Mouse (Mus musculus) thymus, postnatal 0 days (tissue): ENCODE measurements around the gene Pcmt1. TPM values are rescaled to one million over a fixed set of nuclear protein-coding genes. Genes with fewer than 3 reads are reported as not detected.

Source experiments
- DNase-seq: peaks from one replicate; pipeline ENCODE4 v3.0.0-alpha.2; 2015; ENCODE audit warnings: low spot score
- polyA plus RNA-seq: library from polyadenylated mRNA; unstranded; fragments of >200 nt; fragmentation: Nextera tagmentation; extraction: Ambion mirVana; gene quantifications from 2 replicates; pipeline ENCODE4 v1.2.1, GENCODE M21; 2015

Pcmt1 gene
- 132 and 140 TPM in 2 replicates for polyA plus RNA-seq

DNA sequence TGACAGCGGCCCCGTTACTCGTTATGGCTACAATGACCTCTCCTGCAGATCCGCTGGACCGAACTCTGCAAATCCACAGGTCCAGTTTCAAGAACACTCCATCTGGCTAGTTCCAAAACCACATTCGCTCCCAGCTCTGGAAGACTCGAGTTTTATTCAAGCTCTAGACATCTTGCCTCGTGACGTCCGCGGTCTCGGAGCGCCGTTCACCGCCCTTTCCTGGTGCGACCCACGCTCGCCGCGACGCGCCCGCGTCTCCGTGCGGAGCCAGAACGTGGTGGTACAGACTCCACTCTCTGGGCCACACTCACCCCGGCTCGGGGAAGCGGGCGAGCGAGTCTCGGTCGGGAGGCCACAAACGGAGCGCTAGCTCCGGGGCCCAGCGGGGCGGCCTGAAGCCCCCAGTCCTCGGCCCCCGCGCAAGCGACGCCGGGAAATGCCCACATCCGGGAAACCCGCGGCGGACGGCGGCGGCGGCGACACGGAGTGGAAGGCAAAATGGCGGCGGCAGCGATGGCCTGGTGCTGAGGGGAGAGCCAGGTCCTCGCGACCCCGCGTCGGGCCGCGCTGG, at the start of gene Pcmt1, which contains the start of gene Lats1:
Gene Pcmt1, minus strand, starts transcription at position 406 of the 571 bp plus-strand sequence.
Gene Lats1, plus strand, starts transcription at position 484 of the 571 bp plus-strand sequence.
- DNase-seq: peak; percentile 87

DNA sequence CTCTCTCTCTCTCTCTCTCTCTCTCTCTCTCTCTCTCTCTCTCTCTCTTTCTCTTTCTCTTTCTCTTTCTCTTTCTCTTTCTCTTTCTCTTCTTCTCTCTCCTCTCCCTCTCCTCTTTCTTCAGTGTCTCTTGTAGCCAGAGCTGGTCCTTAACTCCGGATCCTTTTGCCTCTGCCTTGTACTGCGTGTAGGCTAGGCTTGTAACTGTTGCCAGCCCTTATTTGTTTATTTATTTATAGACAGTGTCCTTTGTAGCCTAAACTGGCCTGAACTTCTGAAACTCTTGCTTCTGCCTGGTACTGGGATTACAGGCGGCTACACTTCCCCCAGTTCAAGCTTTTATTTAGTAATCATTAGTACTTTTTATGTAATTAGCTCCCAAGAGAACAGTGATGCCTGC, 46.1 kb upstream of the Pcmt1 start:
- no peak for DNase-seq

DNA sequence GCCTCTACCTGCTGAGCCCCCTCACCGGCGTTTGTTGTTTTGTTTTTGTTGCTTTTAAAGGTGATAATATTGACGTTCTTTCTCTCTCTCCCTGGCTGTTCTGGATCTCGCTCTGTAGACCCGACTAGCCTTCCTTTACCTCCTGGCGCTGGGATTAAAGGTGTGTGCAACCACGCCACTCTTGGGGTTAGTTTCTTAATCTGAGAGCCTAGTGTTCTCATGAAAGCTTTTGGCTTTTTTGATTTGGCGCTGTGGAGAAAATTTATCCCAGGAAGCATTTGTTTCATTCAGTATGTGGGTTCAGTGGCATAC, 45.5 kb upstream of the Pcmt1 start:
- no peak for DNase-seq

DNA sequence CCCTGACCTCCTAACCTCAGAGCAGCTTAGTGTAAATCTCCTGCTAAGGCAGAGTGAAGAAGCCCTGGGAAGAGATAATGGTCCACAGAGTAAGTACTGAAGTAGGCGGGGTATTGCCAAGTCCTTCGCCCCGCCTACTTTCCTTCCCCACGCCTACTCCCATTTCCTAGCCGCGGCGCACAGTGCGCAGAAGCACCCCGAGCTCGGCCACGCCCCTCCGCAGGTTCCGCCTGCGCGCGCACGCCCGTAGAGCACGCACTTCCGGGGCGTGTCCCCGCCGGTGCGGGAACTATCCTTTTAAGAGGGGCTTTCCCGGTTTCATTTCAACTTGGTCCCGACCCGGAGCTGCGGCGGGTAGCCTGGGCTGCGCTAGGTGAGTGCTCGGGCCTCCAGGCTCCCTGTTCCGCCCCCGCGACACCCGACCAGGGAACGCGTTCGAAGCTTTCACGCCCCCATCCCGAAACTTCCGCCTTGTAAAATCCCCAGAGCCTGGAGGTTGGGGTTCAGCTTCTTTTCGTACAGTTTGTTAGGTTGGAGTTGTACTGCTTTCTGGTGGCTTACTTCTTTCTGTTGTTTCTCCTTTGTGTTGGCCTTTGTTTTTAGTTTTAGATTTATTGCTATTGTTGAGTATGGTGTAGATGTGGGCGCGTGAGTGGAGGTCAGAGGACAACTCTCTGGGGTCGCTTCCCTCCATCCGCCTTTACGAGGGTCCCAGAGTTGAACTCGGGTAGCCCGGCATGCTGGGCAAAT, 45.0 kb upstream of the Pcmt1 start, which contains the start of gene Katna1:
Gene Katna1, plus strand, starts transcription at position 250 of the 750 bp plus-strand sequence.
- DNase-seq: peak; percentile 97

DNA sequence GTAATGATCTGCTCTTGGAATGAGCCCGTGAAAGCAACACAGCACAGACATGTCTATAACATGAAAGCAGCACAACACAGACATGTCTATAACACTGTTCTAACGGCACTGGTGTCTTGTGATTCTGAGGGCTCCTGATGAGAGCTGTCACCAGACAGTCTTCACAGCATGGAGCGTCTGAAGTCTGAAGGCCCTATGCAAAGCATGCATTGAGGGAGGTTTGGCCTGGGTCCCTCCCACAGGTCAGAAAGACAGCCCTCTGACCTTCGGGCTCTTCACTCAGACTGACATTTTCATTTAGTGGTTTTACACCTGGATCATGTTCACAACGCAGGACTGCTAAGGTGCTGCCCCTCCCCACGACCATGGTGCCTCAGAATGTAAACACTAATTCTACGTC, 34.1 kb upstream of the Pcmt1 start:
- DNase-seq: no peak

DNA sequence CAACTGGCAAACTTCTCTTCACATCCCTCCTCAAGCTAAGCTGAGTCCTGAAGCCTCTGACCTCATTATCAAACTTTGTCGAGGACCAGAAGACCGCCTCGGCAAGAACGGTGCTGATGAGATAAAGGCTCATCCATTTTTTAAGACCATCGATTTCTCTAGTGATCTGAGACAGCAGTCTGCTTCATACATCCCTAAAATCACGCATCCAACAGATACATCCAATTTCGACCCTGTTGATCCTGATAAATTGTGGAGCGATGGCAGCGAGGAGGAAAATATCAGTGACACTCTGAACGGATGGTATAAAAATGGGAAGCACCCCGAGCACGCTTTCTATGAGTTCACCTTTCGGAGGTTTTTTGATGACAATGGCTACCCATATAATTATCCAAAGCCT, 31.6 kb upstream of the Pcmt1 start:
- DNase-seq: no peak

DNA sequence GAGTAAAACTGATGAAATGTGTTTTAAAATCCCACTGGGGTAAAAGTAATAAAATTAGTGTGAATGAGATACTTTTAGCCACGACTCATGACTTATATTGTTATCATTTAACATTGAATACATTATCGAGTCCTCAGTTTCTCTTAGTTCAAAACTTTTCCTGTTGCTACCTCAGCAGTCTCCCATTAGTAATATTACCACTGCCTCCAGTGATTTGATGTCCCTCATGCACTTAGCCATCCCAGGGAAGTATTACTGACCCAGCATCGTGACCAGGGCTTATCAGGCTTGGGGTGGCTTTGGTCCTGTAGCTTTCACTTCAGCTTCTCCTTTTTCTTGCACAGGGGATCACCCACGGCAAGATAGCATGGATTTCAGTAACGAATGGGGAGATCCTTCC, 29.2 kb upstream of the Pcmt1 start:
- no peak for DNase-seq

DNA sequence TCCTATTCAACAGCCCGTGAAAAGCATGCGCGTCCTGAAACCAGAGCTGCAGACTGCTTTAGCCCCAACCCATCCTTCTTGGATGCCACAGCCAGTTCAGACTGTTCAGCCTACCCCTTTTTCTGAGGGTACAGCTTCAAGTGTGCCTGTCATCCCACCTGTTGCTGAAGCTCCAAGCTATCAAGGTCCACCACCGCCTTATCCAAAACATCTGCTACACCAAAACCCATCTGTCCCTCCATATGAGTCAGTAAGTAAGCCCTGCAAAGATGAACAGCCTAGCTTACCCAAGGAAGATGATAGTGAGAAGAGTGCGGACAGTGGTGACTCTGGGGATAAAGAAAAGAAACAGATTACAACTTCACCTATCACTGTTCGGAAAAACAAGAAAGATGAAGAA, 21.6 kb upstream of the Pcmt1 start:
- DNase-seq: no peak

DNA sequence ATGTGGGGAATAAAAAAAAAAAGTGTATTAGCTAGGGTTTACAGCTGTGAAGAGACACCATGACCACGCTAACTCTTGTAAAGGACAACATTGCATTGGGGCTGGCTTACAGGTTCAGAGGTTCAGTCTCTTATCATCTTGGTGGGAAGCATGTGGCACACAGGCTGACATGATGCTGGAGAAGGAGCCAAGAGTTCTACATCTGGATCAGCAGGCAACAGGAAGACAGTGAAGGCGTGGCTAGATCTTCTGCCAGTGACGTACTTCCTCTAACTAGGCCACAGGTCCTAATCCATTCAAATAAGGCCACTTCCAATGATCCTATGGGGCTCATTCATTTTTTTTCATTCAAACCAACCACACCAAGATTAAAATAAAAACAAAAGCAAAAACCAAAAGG, 19.2 kb upstream of the Pcmt1 start:
- no peak for DNase-seq

DNA sequence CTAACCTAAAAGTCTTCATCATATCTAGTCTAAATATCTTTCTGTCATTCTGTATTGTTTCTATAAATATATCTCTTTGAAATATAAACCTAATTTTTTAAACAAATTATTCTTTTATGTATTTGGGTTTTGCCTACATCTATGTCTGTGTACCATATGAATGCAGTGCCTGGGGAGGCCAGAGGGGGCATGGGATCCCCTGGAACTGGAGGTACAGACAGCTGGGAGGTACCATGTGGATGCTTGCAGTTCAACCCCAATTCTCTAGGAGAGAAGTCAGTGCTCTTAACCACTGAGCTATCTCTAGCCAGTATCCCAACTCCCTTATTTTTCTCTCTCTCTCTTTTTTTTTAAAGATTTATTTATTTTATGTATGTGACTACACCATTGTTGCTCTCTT, 14.3 kb upstream of the Pcmt1 start:
- peak; percentile 30 for DNase-seq

DNA sequence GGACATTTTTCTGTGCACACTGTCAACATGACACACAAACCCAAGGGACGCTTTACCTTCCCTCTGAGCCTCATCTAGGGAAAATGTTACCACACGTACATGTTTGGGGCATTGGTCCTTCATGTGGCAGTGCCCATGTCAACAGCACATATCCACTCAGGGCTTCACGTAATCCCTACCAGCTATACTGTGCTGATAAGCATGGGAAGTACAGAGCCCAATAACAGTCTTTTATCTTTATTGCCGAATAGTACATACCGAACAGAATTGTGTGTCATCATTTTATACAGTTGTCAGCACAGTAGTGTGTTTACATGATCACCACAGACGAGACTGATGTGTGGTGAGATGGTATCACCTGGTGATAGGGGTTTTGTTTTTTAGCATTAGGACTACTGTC, 6.0 kb upstream of the Pcmt1 start:
- DNase-seq: no peak

DNA sequence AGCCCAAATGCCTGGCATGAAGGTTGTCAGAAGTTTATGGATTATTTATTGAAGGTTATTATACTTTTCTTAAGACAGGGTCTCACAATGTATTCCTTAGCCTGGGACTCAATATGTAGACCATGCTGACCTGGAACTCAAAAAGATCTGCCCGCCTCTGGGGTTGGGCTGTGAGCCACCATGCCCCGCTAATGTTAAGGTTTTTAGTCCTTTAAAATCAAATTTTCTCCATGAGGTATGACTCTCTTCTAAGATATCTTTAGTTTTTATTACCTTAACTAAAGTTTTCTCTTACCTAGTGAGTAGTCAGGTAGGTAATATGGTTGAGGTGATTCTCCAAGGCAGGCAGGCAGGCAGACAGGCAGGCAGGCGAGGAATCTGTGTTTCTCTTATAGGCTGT, 1.3 kb upstream of the Pcmt1 start:
- DNase-seq: no peak

DNA sequence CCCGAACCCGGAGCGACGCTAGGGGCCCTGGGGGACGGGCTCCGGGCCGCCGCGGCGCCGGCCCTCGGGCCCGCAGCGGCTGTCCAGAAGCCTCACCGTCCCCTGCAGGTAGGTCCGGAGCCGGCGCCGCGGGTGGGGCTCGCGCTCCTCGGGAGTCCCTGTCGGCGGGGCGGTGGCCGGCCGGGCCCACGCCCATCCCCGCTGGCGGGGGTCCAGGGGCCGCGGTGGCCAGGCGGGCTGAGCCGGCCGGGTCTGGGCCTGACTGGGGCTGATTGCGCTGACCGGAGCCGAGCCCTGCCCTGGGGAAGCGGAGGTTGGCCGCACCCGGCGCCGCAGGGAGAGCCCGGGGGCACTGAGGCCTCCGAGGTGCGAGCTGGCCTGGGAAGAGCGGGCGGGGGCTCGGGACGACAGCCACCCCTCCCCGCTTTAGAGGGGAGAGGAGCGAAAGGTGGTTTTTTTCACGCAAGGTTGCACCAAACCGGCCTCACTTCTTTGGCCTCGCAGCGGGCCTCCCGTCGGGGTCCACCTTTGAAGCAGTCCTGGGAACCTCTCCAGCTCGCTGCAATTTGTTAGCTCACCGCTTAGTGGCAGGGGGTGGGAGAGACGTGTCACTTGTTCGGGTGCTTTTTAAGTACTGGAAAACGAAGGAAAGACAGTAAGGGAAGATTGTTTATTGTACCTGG, 548 bp upstream of the Pcmt1 start:
- peak; percentile 68 for DNase-seq

DNA sequence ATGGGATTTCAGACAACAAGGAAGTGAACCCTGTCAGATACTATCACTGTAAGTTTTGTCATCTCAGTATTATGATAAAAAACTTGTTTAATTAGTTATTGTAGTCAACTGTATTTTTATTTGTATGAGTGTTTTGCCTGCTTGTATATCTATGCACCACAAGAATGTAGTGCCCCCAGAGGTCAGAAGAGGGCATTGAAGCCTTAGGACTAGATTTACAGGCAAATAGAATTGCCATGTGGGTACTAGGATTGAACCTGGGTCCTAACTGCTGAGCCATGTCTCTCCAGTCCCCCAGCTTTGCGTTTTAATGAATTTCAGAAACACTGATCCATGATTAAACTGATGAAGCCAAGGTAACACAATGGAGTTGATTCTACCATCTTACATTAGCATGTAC, 7.3 kb downstream of the Pcmt1 start:
- DNase-seq: peak; percentile 46

DNA sequence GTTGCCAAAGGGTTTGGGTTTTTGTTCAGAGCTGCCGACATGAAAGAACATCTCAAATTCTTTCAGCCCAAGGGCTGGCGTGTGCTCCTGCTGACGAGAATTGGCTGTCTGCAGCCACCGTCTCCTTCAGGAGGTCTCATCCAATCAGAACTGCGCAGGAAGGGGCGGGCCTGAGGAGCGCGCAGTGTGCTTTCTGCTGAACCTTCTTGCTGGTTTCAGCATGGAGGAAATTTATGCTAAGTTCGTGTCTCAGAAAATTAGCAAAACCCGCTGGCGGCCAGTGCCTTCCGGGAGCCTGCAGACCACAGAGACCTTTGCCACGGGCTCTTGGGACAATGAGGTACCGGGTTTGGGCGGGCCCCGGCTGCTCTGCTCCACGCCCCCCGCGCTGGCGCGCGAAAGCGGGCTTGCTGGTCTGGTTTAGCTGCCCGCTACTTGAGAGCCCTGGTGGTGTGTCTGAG, 13.6 kb downstream of the Pcmt1 start, which contains the start of gene Nup43:
Gene Nup43, plus strand, starts transcription at position 162 of the 461 bp plus-strand sequence.
- DNase-seq: peak; percentile 94

DNA sequence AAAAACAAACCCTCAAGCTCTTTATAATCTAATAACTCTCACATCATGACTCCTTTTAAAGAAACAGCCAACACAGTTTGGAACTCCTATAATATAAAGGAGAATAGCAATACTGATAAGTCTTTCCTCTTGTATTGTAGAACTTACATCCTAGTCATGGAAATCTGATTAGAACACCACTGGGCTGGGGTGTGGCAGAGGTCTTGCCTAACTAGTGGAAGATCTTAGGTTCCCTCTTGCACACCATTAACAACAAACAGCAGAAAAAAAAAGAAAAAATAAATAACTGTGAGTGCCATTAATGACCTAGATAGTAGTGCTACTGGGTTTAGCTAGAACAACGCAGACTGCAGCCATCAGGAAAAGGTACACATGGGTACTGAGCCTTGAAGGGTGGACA, 16.0 kb downstream of the Pcmt1 start:
- DNase-seq: no peak

DNA sequence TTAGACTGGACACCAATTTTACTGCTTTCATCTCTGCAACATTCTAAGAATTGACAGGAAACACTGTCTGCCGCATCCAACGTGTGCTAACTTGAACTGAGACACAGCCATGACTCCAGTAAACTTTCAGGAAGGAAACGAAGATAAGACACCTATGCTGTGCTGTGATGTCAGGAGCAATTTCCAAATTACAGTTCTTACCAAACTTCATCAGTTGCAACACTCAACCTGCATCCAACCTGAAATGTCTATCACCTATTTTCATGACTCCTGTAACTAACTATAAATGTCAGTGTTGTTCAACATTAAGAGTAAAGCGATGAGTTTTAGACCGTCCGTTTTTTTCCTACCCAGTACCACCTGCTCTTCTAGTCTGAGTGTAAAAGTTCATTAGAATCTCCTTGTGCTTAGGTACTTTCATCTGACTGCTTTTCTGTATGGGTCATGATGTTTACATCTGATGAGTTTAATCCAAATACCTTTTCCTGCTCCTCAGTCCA, 16.9 kb downstream of the Pcmt1 start:
- DNase-seq: no peak

DNA sequence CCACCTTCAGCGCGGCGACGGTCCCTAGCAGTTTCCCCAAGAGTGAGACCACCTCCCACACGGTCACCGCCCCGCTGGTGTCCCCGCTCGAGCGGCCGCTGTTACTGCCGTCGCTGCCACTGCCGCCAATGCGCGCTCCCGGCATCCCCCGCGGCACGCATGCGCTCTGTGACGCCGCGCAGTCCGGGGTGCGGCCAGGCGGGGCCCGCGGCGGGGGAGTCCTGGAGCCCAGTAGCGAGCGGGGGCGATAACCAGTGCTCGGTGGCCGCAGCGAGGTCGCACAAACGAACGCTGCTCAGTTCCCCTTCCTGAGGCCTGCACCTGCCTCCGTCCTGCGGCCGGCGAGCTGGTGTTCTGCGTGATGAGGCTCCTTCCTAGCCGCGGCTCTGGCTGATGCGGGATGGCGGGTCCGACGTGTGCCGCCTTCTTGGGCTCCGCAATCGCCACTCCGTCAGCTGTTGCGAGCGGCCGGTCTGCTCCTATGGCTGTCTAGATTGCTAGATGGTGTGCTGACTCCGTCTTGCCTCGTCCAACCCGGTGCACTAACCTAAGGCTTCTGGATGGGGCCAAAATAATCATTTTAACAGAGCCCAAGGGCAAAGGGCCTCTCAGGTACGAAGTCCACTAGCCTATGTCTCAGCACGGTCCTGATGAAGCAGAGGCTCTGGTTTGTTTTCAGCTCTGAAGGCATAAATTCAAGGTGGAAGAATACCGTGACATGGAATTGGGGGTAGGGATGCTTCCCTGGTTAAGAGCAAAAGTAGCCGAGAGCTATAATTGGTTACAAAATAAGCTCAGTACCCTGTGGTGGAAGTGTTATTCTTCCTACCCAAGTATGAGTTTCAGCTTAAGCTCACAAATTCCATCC, 17.5 kb downstream of the Pcmt1 start:
- peak; percentile 91 for DNase-seq

DNA sequence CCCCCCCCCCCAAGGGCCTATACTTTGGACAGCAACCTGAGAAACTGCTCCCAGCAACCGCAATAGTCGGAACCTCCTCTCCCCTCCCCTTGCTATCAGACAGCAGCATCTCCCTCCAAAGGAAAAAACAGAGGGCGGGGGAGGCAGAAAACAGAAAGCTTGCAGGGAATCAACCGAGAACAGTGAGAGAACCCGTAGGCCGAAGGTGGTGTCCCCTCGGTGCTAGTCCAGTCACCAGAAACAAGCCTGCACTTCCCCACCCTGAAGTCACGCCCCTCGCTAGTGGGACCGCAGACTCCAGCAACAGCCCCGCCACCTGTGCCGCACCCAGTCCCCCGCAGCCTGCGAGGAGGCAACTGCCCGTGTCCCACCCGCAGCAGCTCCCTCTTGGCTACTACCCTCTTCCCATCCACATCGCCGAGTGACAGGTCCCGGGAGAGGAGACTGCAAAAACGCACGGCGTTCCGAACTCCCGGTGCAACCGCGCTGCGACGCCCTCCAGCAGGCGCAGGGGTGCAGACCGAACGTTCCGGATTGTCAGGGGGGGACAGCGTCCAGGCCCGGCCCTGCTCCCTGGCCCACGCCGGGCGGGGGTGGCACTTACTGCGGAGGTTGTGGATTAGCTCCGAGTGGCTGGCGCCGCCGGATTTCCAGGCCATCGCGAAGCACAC, 18.3 kb downstream of the Pcmt1 start:
- DNase-seq: no peak

DNA sequence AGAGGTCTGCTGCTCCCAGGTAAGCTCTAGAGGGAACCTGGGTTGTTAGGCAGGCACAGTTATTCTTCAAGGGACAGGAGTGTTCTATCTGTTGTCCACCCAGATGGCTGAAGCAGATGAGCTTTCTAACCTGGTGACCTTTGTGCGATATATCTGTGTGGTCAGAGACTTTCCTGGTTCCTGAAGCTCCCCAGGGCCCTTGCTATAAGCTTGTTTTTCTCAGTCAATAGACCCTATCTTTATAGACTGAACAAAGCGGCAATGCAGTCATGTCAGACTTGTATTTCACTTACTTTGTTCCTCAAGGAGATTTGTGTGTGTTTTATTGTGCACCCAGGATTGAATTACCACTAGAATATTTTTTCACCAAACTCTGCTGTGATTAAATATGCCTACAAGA, 29.9 kb downstream of the Pcmt1 start:
- DNase-seq: no peak

DNA sequence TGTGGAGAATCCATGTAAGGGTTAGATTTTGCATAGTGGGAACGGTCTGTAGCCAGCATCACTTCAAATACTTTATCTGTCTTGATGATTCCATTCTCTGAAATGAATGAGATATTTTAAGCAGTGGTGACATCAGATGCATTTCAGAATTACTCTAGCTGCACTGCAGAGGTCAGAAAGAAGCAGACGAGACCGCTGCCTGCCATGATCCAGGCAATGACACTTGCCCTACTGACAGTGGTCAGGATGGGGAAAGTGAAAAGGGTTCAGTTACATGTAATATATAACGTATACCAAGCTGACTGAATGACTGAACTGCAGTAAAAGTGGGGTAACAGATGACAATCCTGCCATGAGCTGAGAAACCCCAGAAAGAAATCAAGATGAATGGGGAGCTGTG, 31.9 kb downstream of the Pcmt1 start:
- DNase-seq: no peak
